Mouse (Mus musculus) frontal cortex, postnatal 36 days (tissue): ENCODE data around the gene Mcmbp.

Experiments used
- DNase-seq, 2 experiments: peaks; one replicate each; pipeline ENCODE4 v3.0.0; 2022; ENCODE audit warnings: low spot score in 2 of 2

The Mcmbp gene

DNA sequence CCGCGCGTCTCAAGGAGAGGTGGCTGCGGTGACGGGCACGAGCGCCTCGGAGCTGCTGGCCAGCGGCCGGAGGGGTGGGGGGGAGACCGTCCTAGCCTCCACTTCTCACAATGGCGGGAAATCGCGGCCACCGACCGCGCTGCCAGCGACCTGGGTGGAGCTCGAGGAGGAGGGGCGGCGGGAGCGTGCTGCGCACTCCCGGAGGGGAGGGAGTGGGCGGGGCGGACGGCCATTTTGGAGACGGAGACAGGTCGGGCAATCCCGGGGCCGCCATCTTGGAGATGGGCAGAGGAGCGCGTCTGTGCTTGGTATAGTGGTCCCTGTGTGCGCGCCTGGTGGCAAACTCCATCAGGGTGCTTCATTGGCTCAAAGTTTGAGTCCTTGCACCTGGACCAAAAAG lies at the start of gene Mcmbp:
TSS of gene Mcmbp (minus strand) at position 162 of the 400 bp plus-strand sequence.
- peak; percentile 95 to 97 for DNase-seq

DNA sequence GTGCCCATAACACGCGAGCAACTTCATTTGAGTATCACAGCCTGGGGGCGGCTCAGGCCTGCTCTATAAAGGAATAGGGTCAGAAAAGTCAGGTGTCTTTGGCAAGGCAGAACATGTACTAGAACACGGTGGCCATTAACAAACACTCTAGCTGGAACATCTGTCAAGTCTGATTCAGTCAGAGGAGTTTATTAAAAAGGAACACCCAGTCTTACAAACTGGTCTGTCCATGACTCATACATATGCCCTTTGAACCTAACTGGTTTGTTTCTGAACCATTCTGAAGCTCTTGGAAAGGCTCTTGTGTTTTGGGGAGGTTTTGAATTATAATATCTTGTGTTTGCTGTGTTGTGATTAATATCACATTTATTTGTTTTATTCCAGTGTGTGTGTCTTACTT lies 49.8 kb upstream of the Mcmbp start:
- no peak for DNase-seq

DNA sequence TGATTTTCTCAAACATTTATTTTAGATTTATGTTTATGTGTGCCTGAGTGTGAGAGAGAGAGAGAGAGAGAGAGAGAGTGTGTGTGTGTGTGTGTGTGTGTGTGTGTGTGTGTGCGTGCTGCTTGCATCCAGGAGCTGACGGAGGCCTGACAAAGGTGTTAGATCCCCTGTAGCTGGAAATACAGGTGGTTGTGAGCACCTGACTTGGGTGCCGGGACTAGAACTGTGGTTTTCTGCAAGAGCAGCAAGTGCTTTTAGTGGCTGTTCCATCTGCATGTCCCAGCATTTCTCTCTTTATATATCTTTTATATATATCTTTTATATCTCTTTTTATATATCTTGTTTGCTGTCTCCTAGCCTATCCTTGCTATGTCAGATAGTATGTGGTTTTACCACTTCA lies 41.6 kb upstream of the Mcmbp start:
- no peak for DNase-seq

DNA sequence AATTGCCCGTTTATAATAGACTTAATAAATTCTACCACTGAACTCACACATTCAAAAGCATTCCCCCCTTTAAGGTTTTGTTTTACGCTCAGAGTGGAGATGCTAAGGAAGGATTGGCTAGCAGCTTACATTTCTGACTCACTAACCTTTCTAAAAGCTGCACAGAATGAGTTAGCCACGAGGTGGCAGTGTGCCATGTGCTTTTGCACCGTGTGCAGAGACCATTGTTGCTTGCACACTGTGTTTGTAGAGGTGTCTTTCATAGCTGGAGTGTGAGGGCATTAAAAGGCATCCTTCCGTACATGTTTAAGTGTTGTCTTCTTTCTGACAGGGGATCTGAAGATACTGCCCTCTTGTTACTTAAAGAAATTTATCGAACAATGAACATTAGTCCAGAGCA lies 39.0 kb upstream of the Mcmbp start:
- DNase-seq, result peak; percentile 31 to 67

DNA sequence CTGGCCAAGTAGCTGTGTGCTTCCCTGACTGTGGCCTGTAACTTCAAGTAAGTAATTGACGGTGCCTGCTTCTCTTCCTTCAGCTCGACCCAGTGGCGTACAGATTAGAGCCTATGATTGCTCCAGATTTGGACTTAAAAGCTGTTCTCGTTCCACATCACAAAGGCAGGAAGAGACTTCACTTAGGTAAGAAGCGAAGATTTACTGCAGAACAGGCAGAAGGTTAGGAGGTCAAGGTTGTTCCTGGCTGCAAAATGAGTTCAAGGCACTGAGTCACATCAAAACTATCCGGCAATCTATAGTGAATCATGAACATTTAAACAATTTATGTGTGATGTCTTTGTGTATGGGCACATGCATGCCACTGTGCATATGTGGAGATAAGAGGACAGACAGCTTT lies 36.9 kb upstream of the Mcmbp start:
- DNase-seq, result no peak

DNA sequence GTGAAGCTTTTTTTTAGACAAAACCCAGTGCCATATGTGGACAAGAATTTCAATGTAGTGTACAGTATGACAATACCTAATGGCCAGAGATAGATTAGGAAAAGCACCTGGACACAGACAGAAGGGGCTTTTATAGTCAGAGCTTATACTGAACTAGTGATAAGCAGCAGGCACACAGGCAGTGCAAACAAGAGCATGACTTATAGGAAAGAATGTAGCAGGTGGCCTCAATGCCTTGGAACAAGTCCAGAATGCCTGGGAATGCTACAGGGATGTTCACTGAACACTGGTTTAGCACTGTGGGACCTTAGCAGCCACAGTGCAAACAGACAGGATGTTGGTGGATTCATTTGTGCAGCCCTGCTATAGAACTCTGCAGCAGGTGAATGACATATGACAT lies 26.4 kb upstream of the Mcmbp start:
- no peak for DNase-seq

DNA sequence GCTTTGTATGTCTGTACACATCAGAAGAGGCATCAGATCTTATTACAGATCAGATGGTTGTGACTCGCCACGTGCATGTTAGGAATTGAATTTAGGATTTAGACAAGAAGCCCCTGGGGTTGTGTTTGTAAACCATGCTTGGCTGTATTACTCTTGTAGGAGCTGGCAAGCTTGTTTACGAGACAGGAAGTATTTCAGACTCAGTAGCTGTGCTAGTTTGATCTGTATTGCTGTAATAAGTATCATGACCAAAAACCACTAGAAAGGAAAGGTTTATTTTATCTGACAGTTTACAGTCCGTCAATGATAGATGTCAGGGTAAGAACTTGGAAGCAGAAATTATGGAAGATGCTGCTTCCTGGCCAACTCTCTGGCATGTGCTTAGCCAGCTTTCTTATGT lies 18.7 kb upstream of the Mcmbp start:
- DNase-seq, result no peak

DNA sequence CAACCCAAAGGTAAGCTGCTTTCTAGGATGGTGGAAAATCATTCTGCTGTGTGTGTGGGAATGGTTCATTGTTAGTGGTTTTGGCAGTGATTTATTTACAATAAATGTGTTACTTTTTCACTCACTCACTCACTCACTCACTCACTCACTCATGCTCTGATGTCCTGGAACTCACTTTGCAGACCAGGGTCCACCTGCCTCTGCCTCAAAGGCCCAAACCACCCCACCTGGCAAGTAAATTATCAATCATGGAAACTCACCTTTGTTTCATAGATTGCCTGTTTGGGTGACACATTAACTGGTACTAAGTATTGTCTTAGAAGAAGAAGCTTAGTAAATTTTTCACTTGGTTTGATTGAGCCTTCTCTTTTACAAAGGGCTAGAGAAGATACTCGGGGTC lies 15.1 kb upstream of the Mcmbp start:
- no peak for DNase-seq

DNA sequence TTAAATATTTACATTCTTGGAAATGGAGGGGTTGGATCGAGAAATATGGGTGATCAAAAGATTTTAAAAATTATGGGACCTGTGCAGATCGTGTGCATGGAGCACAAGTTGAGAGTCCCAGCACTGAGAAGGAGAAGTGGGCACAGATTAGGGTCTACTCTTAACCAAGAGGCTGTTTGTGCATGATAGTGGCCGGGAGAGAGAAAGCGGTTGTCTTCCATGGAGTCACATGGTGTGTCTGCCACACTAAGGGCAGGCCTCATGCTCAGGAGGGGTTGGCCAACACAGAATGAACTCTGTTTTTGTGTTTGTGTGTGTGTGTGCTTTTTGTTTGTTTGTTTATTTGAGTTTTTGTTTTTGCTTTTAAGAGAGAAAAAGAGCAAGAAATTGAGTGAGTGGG lies 11.7 kb upstream of the Mcmbp start:
- DNase-seq, result no peak

DNA sequence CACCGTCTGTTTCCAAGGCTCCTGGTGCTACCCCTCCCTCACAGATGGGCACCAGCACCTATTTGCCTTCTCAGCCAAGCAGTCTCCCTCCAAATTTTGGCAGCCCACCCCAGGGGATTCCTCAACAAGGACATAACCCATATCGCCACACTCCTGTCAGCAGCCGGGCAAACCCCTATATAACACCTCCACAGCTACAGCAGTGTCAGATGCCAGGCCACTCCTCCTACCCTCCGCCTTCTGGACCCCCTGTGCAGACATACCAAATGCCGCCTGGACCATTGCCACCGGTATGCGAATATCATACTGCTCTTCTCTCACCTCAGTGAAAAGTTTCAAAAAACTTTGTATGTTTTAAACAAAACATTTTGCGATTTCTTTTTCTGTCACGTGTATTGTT lies 10.0 kb upstream of the Mcmbp start:
- DNase-seq, result no peak

DNA sequence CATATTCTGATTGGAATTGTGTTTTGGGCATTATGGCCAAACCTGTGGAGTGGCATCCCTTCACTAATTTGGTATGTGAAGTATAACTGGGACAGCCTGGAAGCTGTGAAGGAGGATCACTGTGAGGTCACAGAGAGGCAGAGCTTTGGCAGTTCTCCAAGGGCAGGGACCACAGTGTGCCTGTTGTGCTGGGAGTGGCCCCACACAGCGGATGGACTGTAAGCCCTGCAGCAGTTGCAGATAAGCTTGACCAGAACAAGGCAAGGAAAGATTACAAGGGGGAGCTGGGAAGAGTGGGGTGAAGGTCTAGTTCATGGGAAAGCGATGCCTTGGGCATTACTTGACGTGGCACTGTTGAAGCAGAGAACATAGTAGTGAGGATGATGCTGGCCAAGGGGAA lies 8.5 kb upstream of the Mcmbp start:
- no peak for DNase-seq

DNA sequence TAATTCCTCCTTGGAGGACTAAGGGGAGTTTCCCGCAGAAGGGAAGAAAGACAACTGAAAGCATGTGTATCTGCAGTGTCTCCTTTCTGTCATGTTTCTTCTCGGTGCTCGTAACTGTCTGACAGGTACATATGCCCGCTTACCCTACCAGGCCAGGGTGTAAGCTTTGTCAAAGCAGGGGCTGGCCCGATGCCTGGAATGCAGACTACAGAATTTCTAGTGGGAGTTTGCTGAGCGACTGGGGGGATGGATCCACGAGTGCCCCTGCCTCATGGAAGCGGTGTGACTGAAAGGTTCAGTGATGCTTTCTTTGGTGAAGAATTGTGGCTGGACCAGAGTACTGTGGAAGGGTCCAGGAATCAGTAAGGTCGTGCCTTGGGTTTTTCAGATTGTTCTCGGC lies 5.9 kb upstream of the Mcmbp start:
- DNase-seq, result no peak

DNA sequence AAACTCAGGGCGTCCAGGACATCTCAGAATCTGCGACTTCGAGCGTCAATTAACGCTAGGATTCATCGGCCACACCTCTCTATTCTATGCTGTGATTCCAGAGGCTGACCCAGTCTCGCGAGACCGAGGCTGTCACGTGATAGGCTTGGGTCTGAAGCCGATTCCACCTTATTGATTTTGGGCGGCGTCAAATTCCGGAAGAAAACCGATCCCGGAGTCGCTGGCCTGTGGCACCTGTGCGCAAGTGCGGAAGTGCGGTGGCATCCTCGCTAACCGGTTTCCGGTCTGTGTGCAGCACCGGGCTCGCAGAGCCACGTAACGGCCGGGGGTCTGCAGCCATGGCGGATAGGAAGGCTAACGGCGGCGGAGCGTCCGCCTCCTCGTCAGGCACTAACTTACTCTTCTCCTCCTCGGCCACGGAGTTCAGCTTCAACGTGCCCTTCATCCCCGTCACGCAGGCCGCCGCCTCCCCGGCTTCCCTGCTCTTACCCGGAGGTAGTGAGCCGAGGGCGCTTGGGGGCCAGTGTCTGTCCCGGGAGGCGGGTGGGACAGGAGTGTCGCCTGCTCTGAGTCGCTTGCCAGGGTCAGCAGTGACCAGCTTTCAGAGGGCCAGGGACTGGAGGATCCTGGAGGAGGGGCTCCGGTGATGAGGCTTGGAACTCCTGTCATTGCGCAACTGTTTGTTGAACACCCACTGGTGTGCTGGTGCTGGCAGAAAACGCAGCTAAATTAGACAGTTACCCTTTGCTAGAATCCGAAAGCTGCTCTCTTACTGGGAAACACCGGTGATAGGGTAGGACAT lies 4.6 kb upstream of the Mcmbp start, which contains the start of gene Sec23ip:
TSS of gene Sec23ip (plus strand) at position 260 of the 802 bp plus-strand sequence.
- DNase-seq, result peak; percentile 98 to 99

DNA sequence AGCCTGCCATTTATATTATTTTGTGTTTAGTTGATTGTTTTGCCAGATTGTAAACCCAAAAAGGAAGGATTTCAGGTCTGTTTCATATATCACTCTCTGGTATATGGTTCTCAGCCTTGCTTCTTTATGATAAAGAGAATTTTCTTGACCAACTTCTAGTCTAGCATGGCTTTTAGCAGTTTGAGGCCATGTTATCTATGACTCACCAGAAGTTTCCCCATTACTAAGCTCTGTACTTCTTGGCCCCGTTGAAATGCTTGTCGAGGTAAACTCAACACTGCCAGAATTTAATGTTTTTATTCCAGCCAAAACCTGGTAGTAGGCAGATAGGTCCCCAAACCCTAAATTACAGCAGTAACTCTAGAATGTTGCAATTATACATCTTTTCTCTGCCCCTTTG lies 3.6 kb upstream of the Mcmbp start:
- DNase-seq, result no peak

DNA sequence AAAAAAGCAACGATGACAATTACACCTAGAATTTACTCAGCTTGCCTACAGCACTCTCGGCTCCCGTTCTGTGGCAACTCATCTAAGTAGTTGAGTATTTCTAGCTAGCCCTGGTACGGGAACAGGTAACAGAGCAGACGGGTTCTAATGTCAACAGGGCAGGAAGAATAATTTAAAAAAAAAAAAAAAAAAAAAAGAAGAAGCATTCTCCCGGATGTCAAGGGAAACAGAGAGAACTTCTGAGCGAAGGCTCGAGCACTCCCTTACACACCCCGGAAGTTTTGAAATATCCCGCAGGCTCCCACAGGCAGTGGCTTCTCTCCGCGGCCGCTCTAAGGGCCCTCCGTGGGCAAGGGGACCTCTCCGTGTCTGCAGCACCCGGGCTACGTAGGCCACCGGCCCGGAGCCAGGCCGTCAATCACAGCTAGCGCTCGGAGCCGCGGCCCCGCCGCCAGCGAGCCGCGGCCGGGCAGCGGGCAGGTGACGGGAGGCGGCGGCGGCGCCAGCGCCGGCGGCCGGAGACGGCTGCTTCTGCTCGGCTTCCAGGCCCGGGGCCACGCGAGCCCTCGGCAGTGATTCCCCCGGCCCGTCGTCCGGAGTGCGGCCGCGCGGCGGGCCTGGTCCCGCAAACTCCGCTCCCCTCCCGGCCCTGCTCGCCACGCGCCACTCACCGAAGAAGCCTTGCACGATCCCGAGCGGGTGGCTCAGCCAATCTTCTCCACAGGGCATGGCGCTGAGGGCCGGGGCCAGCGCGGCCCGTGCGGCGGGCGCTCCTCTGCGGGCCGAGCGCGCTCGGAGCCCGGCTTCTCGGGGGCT lies 625 bp downstream of the Mcmbp start:
- DNase-seq, result peak; percentile 15 to 23

DNA sequence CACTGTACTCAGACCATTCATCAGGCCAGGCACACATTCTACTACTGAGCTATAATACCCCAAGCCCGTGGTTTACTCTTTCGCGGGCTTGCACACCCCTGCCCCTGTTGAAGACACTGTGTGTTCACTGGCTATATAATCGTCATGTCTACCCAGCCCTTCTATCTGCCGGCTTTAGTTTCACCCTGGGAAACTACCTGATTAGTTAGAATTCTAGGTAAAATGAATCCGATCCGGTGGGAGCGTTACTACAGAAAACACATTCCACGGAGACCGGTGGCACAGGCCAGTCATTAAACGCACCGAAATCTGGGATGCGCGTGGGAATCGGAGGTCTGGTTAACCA lies 1.2 kb downstream of the Mcmbp start:
- DNase-seq, result no peak

DNA sequence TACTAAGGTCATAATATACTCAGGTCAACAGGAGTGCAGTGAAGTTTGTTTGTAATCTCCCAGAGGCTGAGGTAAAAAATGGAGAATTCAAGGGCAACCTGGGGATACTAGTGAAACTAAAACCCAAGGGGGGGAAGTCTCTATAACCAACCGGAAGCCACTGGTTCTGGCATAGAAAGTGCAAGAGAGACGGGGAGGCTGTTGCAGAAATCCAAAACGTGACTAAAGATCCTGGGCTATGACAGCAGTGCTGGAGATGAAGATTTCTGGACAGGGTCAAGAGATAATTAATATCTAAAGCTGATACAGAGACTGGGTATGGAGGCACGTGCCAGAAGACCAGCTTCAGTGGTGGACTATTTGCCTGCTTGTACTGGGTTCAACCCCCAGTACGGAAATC lies 2.3 kb downstream of the Mcmbp start:
- DNase-seq, result no peak

DNA sequence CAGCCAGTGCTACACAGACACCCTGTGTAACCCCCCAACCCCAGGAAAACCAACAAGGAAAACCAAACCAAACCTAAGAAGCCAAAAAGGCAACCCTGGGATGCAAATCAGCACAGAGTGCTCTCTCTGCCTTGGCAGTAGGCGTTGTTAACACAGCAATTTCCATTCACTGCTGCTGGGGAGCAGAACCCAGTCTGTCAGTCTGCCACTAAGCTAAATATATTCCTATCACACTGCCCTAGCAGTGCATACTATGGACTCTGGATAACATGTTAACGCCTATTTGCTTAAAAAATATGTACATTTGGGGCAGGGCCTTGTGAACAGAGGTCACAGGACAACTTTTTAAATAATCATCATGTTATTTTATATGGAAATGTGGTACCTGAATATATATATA lies 8.7 kb downstream of the Mcmbp start:
- no peak for DNase-seq

DNA sequence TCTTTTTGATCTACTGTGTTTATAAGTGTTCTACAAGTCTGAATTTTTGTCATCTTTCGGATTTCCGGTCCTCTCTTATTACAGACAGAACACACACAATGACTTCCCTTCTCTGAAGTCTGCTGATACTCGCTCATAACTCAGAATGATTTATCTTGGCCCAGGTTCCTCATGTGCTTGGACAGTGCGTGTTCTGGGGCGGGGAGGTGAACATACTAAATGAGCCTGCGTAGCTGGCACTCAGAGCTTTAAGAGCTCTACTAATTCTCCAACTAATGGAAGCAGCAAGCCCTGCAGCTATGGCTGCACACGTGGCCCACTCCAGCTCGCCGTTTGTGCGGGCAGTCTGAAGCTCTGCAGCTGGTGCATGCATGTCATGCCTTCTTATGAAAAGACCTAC lies 11.6 kb downstream of the Mcmbp start:
- no peak for DNase-seq

DNA sequence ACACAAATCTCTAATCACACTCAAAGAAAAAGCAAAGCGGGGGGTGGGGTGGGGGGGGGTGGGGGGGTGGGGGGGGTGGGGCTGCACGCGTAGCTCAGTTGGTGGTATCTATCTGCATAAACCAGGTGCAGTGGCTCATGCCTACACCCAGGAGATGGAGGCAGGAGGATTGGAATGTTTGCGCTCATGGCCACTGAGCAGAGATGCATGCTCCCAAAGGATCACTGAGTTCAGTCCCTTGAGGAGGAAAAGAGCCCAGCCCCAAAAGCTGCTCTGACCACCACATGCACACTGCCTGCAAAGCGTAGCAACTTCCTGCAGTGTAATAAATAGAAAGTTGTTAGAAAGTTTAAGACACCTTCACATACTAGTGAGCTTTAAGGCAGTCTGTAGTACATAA lies 12.6 kb downstream of the Mcmbp start:
- DNase-seq, result no peak

DNA sequence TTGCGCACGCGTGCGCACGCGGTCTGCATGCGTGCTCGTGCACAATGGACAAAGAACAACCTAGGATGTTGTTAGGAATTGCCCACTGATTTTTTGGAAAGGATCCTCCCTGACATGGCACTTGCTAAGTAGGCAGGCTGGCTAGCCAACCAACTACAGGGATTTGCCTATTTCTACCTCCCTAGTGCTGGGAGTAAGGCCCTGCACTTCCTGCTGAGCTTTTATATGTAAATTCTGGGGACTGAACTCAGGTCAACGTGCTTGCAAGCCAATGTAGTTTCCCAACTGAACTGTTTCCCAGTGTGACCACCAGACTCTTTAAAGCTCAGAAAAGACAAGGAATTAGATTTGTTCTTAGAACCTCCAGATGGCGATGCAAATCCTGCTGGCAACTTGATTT lies 13.3 kb downstream of the Mcmbp start:
- DNase-seq, result no peak

DNA sequence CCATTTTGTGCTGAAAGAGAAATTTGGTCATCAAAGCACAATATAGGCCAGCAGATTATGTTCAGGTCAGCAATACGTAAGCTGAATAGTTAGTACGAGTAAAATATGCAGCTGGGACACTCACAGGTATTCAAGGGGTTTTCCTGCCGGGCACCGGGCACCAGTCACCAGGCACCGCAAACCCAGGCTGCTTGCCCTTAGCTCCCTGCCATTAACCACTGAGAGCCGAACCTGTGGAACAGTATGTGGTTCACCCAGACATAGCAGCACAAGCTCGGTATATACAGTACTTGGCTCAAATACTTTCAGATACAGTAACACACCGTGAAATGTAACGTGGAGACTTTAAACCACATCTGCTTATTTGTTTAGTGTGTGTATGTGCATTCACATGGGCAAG lies 15.1 kb downstream of the Mcmbp start:
- no peak for DNase-seq

DNA sequence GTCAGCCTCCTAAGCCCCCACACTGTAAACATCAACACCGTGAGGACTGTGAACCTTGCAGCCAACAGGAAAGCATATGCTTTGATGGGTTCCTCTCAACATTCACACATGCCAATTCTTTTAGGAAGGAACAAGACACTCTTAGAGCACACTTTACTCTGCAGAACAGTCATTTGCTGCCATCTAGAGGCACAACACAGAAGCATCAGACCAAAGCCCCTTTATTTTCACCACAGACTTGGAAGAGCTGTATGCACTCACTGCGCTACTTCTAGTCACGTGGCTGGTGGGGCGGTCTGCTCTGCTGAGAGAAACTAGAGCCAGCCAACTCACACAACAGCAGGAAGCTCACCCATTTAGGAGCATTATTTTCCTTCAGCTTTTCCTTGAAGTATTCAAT lies 15.5 kb downstream of the Mcmbp start:
- peak; percentile 65 to 84 for DNase-seq
